Mouse (Mus musculus) frontal cortex, postnatal 36 days (tissue): Measurements from ENCODE around the gene H2-Ob.
A peak's percentile ranks its signal among the peaks of the same experiment; 100 is the strongest.

ENCODE experiments used
- DNase-seq, 2 experiments: peaks; one replicate each; pipeline ENCODE4 v3.0.0; 2022; ENCODE audit warnings: low spot score in 2 of 2

Gene H2-Ob

GRCm38 (mm10) chr17:34285848-34286247 is 47.1 kb downstream of the H2-Ob start:
- no peak for DNase-seq

- no peak for DNase-seq
Observed at GRCm38 (mm10) chr17:34286501-34286900, 47.8 kb downstream of the H2-Ob start.

- no peak for DNase-seq
Observed at GRCm38 (mm10) chr17:34286999-34287398, 48.3 kb downstream of the H2-Ob start.

GRCm38 (mm10) chr17:34287648-34288047 is 48.9 kb downstream of the H2-Ob start, which contains the start of gene H2-Aa:
TSS of gene H2-Aa (minus strand) at chr17:34287823.
- peak; percentile 77 to 93 for DNase-seq

- DNase-seq, result no peak
Observed at GRCm38 (mm10) chr17:34288131-34288530, 49.4 kb downstream of the H2-Ob start.

GRCm38 (mm10) chr17:34291609-34292008 is 52.9 kb downstream of the H2-Ob start:
- DNase-seq, result peak; percentile 72 to 85

GRCm38 (mm10) chr17:34292570-34292969 is 53.9 kb downstream of the H2-Ob start:
- DNase-seq, result no peak

- no peak for DNase-seq
Observed at GRCm38 (mm10) chr17:34293533-34293932, 54.8 kb downstream of the H2-Ob start.

GRCm38 (mm10) chr17:34294249-34294648 is 55.5 kb downstream of the H2-Ob start:
- DNase-seq, result no peak

- no peak for DNase-seq
Observed at GRCm38 (mm10) chr17:34295307-34295706, 56.6 kb downstream of the H2-Ob start.

- DNase-seq, result peak; percentile 19 to 69
Observed at GRCm38 (mm10) chr17:34295891-34296794, 57.4 kb downstream of the H2-Ob start.

GRCm38 (mm10) chr17:34299356-34299755 is 60.7 kb downstream of the H2-Ob start:
- DNase-seq, result no peak

- no peak for DNase-seq
Observed at GRCm38 (mm10) chr17:34300071-34300470, 61.4 kb downstream of the H2-Ob start.

GRCm38 (mm10) chr17:34300691-34301566 is 62.2 kb downstream of the H2-Ob start:
- no peak for DNase-seq

GRCm38 (mm10) chr17:34301670-34302190 is 63.0 kb downstream of the H2-Ob start:
- no peak for DNase-seq

GRCm38 (mm10) chr17:34303789-34304188 is 65.1 kb downstream of the H2-Ob start:
- DNase-seq, result no peak
